In the genomic region with DNA sequence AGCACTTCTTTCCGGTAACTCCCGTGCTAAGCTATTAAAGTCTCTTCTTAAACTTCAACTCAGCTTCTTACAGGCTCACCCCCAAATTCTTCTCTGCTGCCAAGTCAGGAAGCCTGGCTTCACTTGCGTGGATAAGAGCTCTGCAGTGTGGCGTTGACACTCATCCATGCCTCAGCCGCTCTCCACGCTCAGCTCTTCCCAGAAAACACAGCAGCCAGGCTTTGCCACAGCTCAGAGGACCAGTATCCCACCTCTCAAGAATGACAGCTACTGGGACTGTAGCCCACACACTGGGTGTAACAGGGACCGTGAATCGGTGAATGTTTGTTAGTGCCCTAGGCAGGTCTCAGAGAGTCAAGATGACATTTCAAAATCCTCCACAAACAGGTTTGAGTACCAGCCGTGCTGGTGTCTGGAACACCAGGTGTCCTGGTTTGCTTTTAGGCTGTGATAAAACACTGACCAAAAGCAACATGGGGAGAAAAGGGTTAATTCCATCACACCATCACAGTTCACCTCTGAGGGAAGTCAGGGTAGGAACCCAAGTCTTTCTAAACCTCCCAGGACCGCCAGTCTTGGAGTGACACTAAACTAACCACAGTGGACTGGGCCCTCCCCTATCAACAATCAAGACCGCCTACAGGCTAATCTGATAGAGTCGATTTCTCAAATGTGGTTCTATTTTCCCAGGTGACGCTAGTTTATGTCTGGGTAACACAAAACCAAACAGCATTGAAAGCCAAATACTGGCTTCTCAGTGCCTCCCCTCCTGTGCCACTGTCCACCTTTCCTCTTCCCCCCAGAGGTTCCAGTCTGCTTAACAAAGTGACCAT, we compare ENCODE assay signal across 14 mouse cellular contexts. TPM values are rescaled to one million over a fixed set of nuclear protein-coding genes. Genes with fewer than 3 reads are reported as not detected.
DNase-seq lines count a peak whose midpoint lies in the region; ATAC-seq and TF ChIP-seq lines count a peak whose summit lies in the region.
"Had no signal": no experiment of that assay in that cellular context is flagged by ENCODE, and none has a peak within 500 bp of the region (broad histone marks: within the 10 kb centered on the region; RNA-seq: fewer than 3 reads in every experiment).

No protein-coding gene starts in this region.

- peaks cover 29% of the 10 kb centered on the region for H3K4me1 ChIP-seq in heart, embryonic 11.5 days (ENCODE audit: control insufficient read depth, insufficient read depth, low read length)
- H3K4me1 ChIP-seq in lung, embryonic 16.5 days (replicated peaks; ENCODE audit: control insufficient read depth, insufficient read depth, low read length): peaks cover 3% of the 10 kb centered on the region; the same call in 1 of the 2 replicates
- peaks cover 21% of the 10 kb centered on the region for H3K4me1 ChIP-seq in cortical plate, adult 2 months (ENCODE audit: control insufficient read depth, insufficient read depth, low read length)

- peak overlapping the region; percentile 34; the same call in 1 of the 2 replicates for H3K9ac ChIP-seq in heart, embryonic 11.5 days (ENCODE audit: low read depth, low read length)
- no peak overlapping the region for H3K9ac ChIP-seq in lung, embryonic 16.5 days (ENCODE audit: low read length)
- H3K9ac ChIP-seq: hindbrain, embryonic 15.5 days; neural tube, embryonic 13.5 days had no signal

- H3K36me3 ChIP-seq in heart, embryonic 11.5 days (ENCODE audit: control insufficient read depth, insufficient read depth, low read length): no peaks in the 10 kb centered on the region
- H3K36me3 ChIP-seq in lung, embryonic 16.5 days (ENCODE audit: control insufficient read depth, insufficient read depth, low read length): peaks cover 3% of the 10 kb centered on the region
- H3K36me3 ChIP-seq: hindbrain, embryonic 15.5 days; neural tube, embryonic 13.5 days had no signal

- ATAC-seq in heart, embryonic 11.5 days (replicated peaks; ENCODE audit: insufficient number of reproducible peaks, low FRiP score, low TSS enrichment): no peak
- 0 out of 2 replicates have a peak, but pooled peaks have one; percentile 19 for ATAC-seq in lung, embryonic 16.5 days (ENCODE audit: low read depth)
- peak; percentile 8 for ATAC-seq in inflammation-experienced regulatory T-cells, adult 6 months
- ATAC-seq: activated CD4-positive, CD25-positive, alpha-beta regulatory T cell, adult 4 months; forebrain, embryonic 14.5 days had no signal

- no peaks in the 10 kb centered on the region for H3K9me3 ChIP-seq in heart, embryonic 11.5 days (replicated peaks; ENCODE audit: control insufficient read depth, low read length)
- no peaks in the 10 kb centered on the region for H3K9me3 ChIP-seq in lung, embryonic 16.5 days (ENCODE audit: control insufficient read depth, low read length)
- H3K9me3 ChIP-seq: hindbrain, embryonic 15.5 days; neural tube, embryonic 13.5 days had no signal

- no peak overlapping the region for H3K4me2 ChIP-seq in heart, embryonic 11.5 days
- H3K4me2 ChIP-seq in lung, embryonic 16.5 days (ENCODE audit: low read depth, low read length): no peak overlapping the region
- H3K4me2 ChIP-seq: hindbrain, embryonic 15.5 days; neural tube, embryonic 13.5 days had no signal

- TF ChIP-seq CTCF in cortical plate, adult 2 months (IDR thresholded peaks at IDR 0.05; ENCODE audit: extremely low read depth, insufficient read depth, low read length): no peak

- WGBS in heart, embryonic 11.5 days (ENCODE audit: insufficient replicate concordance): 60% methylated on average over 13 of the region's 13 CpGs
- WGBS in lung, embryonic 16.5 days: 54% methylated on average over 13 of the region's 13 CpGs

- H3K27ac ChIP-seq in heart, embryonic 11.5 days (ENCODE audit: low read depth, low read length): 0 out of 2 replicates have a peak overlapping the region, but pooled peaks have one; percentile 29
- no peak overlapping the region for H3K27ac ChIP-seq in lung, embryonic 16.5 days (ENCODE audit: low read length)
- H3K27ac ChIP-seq in cortical plate, adult 2 months (ENCODE audit: insufficient read depth, low read length): peak overlapping the region; percentile 5; the same call in 1 of the 2 replicates
- H3K27ac ChIP-seq: hindbrain, embryonic 15.5 days; neural tube, embryonic 13.5 days had no signal

- DNase-seq in heart, adult 11 months: no peak
- no peak for DNase-seq in lung, adult 18-20 months
- DNase-seq in urinary bladder, postnatal 36 days (ENCODE audit: low spot score in 2 of 2): no peak
- DNase-seq: adrenal gland, postnatal 36 days; gastrocnemius, postnatal 10 days; kidney, adult 2 months had no signal

- 0 out of 2 replicates have a peak, but pooled peaks have one; percentile 26 for TF ChIP-seq POLR2A in cortical plate, adult 2 months (IDR thresholded peaks at IDR 0.05; ENCODE audit: extremely low read depth, insufficient read depth, low read length)

- H3K27me3 ChIP-seq in heart, embryonic 11.5 days (ENCODE audit: control insufficient read depth, insufficient read depth, low read length): no peaks in the 10 kb centered on the region
- H3K27me3 ChIP-seq in lung, embryonic 16.5 days (ENCODE audit: control insufficient read depth, insufficient read depth, low read depth, low read length): no peaks in the 10 kb centered on the region
- H3K27me3 ChIP-seq: hindbrain, embryonic 15.5 days; neural tube, embryonic 13.5 days had no signal

- H3K4me3 ChIP-seq in heart, embryonic 11.5 days (ENCODE audit: low read depth, low read length): no peak overlapping the region
- H3K4me3 ChIP-seq in lung, embryonic 16.5 days (ENCODE audit: low read length): no peak overlapping the region
- no peak overlapping the region for H3K4me3 ChIP-seq in cortical plate, adult 2 months (ENCODE audit: insufficient read depth, low read length)
- H3K4me3 ChIP-seq: hindbrain, embryonic 15.5 days; neural tube, embryonic 13.5 days had no signal

RNA-seq across cellular contexts. Expression of a gene that starts 31.5 kb away (rescaled TPM):
- polyA plus RNA-seq in heart, embryonic 11.5 days (2014; fragmentation: Nextera tagmentation; extraction: Ambion mirVana): 1.4 and 1.5 TPM in 2 replicates
- polyA plus RNA-seq in lung, embryonic 16.5 days (2015; fragmentation: Nextera tagmentation; extraction: Ambion mirVana): 0.89 and 1.2 TPM in 2 replicates
- 39.7 and 42.1 TPM in 2 replicates for polyA plus RNA-seq in cortical plate, adult 2 months (2012; rRNA removed)
- 1 to 10 TPM; 3.6 to 4.8 (median 4.6) TPM for polyA plus RNA-seq in inflammation-experienced regulatory T-cells, adult 6 months (2017; shearing (Covaris generic))
